Mouse (Mus musculus) myocyte (in vitro differentiated cells): Measurements from ENCODE around the gene Xrcc3. TPM values are rescaled to one million over a fixed set of nuclear protein-coding genes. Genes with fewer than 3 reads are reported as not detected.
A peak's percentile ranks its signal among the peaks of the same experiment; 100 is the strongest.

Source experiments
- H3K27me3 ChIP-seq: one replicate; pipeline ENCODE4 v1.6.1; 2011; ENCODE audit not compliant: control insufficient read depth, insufficient read depth, insufficient read length
- H3K36me3 ChIP-seq: one replicate; pipeline ENCODE4 v1.6.1; 2011; ENCODE audit not compliant: control insufficient read depth, insufficient read depth
- H3K4me2 ChIP-seq: one replicate; pipeline ENCODE4 v1.6.1; 2011; ENCODE audit warnings: low read depth, control low read depth
- H3K4me3 ChIP-seq: one replicate; pipeline ENCODE4 v1.5.1; 2011; ENCODE audit warnings: mild to moderate bottlenecking, control low read depth, moderate library complexity
- H3K79me2 ChIP-seq: one replicate; pipeline ENCODE4 v1.6.1; 2011; ENCODE audit not compliant: control insufficient read depth, insufficient read depth
- H3ac ChIP-seq: one replicate; pipeline ENCODE4 v1.6.1; 2011; ENCODE audit not compliant: control insufficient read depth, insufficient read length
- CEBPB ChIP-seq: IDR thresholded peaks from 2 replicates; pipeline ENCODE4 v1.6.1; 2011; ENCODE audit warnings: mild to moderate bottlenecking, moderate library complexity; ENCODE audit not compliant: poor library complexity, insufficient read depth, severe bottlenecking
- E2F4 ChIP-seq: IDR thresholded peaks from one replicate; pipeline ENCODE4 v1.6.1; 2011; ENCODE audit warnings: mild to moderate bottlenecking, control low read depth, moderate library complexity; ENCODE audit not compliant: insufficient read depth
- MAX ChIP-seq: IDR thresholded peaks from one replicate; pipeline ENCODE4 v1.6.1; 2011; ENCODE audit warnings: low read depth, mild to moderate bottlenecking, control low read depth
- MYOD1 ChIP-seq, 3 experiments: IDR thresholded peaks; one replicate each; pipeline ENCODE4 v1.6.1; 2011; ENCODE audit warnings: control low read depth in 2 of 3, low read depth in 2 of 3, mild to moderate bottlenecking in 2 of 3, moderate library complexity in 1 of 3; ENCODE audit not compliant: insufficient read length in 2 of 3, control insufficient read depth in 1 of 3
- MYOG ChIP-seq, 3 experiments: IDR thresholded peaks; one replicate each; pipeline ENCODE4 v1.6.1; 2011; ENCODE audit warnings: control low read depth in 2 of 3, low read depth in 2 of 3, mild to moderate bottlenecking in 2 of 3; ENCODE audit not compliant: insufficient read length in 2 of 3, control insufficient read depth in 1 of 3, insufficient read depth in 1 of 3
- POLR2A ChIP-seq: IDR thresholded peaks from one replicate; pipeline ENCODE4 v1.6.1; 2011; ENCODE audit warnings: low read depth, mild to moderate bottlenecking, control low read depth, moderate library complexity; ENCODE audit not compliant: insufficient read length
- POLR2AphosphoS2 ChIP-seq: IDR thresholded peaks from one replicate; pipeline ENCODE4 v1.6.1; 2011; ENCODE audit warnings: low read depth, control low read depth; ENCODE audit not compliant: insufficient read length
- REST ChIP-seq: IDR thresholded peaks from one replicate; pipeline ENCODE4 v1.6.1; 2011; ENCODE audit warnings: mild to moderate bottlenecking, control low read depth, moderate library complexity; ENCODE audit not compliant: insufficient read depth, insufficient read length
- SRF ChIP-seq: IDR thresholded peaks from one replicate; pipeline ENCODE4 v1.6.1; 2011; ENCODE audit warnings: low read depth; ENCODE audit not compliant: control insufficient read depth, insufficient read length
- TCF12 ChIP-seq: IDR thresholded peaks from one replicate; pipeline ENCODE4 v1.6.1; 2011; ENCODE audit warnings: mild to moderate bottlenecking, control low read depth; ENCODE audit not compliant: poor library complexity, insufficient read depth, severe bottlenecking
- TCF3 ChIP-seq: IDR thresholded peaks from one replicate; pipeline ENCODE4 v1.6.1; 2011; ENCODE audit warnings: low read depth, control low read depth; ENCODE audit not compliant: insufficient read length
- USF1 ChIP-seq: IDR thresholded peaks from one replicate; pipeline ENCODE4 v1.6.1; 2011; ENCODE audit warnings: low read depth, mild to moderate bottlenecking, control low read depth, moderate library complexity
- polyA plus RNA-seq: library from polyadenylated mRNA; unstranded; fragments of >200 nt; fragmentation: generic; extraction: Trizol; gene quantifications from one replicate; pipeline ENCODE4 v1.2.1, GENCODE M21; 2012; ENCODE audit warnings: missing spikeins

The Xrcc3 gene
- polyA plus RNA-seq, 1 experiment: 4.9 TPM

DNA sequence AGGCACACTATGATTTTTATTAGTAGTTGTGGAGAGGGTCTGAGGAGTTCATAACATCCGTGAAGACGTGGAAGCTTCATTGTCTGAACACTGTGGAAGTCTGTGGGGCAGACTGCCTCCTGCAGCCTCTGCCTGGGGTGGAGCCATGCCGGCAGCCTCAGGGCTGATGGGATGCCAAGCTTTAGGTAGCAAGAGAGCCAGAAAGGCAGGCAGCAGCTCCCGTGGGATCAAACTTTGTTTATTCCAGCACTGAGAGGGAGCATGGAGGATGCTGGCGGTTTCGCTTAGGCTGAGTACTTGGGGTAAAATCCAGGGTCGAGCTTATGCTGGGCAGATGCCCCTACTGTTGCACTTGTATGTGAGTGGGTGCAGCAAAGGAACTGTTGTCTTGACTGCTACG lies 16.4 kb downstream of the Xrcc3 start:
- Histone ChIP-seq H3K4me2 (no peak overlapping the region), H3K27me3 (no peaks in the 10 kb centered on the region), H3ac (no peak overlapping the region), H3K79me2 (no peaks in the 10 kb centered on the region), H3K36me3 (peaks cover 11% of the 10 kb centered on the region), H3K4me3 (no peak overlapping the region)
- TF ChIP-seq TCF12: no peak
- no peak for TF ChIP-seq CEBPB
- TF ChIP-seq USF1: no peak
- no peak for TF ChIP-seq E2F4
- no peak for TF ChIP-seq MAX

DNA sequence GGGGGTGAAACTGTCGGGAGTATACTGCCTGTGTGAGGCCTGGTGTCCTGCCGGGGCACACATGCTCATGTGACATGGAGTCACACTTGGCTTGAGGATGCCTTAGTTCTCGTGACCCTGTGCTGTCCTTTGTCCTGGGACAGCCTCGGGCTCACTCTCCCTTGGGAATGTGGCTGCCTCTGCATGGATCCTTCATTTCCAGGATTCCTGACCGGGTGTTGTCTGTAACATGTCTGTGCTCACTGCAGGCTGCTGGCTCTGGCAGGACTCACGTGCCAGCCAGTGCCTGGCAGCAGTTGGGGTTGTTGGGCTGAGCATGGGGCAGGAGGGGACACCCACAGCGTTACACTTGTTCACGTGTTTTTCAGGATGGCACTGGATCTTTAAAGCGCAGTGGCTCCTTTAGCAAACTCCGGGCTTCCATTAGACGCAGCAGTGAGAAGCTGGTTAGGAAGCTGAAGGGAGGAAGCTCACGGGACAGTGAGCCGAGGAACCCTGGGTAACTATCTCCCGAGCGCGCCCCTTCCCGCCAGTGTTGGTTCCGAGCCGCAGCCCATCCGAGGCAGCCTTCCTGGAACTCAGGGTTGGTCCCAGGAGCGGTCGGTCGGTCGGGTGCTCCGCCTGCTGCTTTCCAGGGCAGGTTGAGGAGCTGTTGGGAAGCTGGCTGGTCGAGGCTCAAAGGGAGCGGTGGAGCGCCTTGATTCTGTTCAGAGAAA lies 18.3 kb downstream of the Xrcc3 start:
- Histone ChIP-seq H3ac (no peak overlapping the region), H3K4me2 (no peak overlapping the region), H3K27me3 (no peaks in the 10 kb centered on the region), H3K36me3 (peaks cover 11% of the 10 kb centered on the region), H3K79me2 (no peaks in the 10 kb centered on the region), H3K4me3 (no peak overlapping the region)
- no peak for TF ChIP-seq MAX
- no peak for TF ChIP-seq TCF3
- peak; percentile 47 for TF ChIP-seq POLR2AphosphoS2

DNA sequence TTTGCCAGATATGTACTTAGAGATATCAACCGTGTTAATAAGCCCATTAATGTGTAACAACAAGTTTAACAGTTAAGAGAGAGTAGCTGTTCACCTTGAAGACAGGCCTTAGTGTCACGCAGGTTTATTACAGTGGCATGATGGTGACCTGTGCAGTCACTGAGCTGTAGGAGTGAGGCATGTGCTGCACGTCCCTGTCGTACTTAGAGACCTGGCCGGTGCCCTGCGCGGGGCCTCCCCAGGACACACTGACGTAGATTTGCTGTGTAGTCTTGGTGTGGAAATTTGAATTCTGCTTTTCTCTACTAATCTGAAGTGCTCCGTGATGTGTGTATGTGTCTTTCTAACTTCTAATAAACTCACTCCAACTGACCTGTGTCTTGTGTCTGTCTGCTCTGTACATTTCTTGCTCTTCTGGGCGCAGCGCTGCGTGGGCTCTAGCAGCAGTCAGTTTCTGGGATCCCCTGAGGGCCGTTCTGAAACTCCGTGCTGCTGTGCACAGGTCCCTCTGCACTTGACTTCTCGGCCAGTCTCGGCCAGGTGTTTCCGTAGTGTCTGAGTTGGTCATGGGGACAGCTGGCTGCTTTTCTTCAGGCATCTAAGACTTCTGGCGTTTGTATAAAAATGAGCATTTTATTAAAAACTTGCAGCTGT lies 19.0 kb downstream of the Xrcc3 start:
- Histone ChIP-seq H3K79me2 (no peaks in the 10 kb centered on the region), H3K27me3 (no peaks in the 10 kb centered on the region), H3ac (no peak overlapping the region), H3K4me2 (no peak overlapping the region), H3K36me3 (peaks cover 8% of the 10 kb centered on the region), H3K4me3 (no peak overlapping the region)
- no peak for TF ChIP-seq MYOG (IDR thresholded peaks at IDR 0.05; ENCODE audit: control insufficient read depth in 1 of 3, insufficient read depth in 1 of 3, insufficient read length in 2 of 3, low read depth in 2 of 3)
- no peak for TF ChIP-seq REST
- TF ChIP-seq TCF12: no peak
- no peak for TF ChIP-seq POLR2A
- no peak for TF ChIP-seq SRF
- no peak for TF ChIP-seq POLR2AphosphoS2
- TF ChIP-seq MYOD1 (IDR thresholded peaks at IDR 0.05; ENCODE audit: control insufficient read depth in 1 of 3, insufficient read length in 2 of 3, low read depth in 2 of 3): no peak
- no peak for TF ChIP-seq E2F4
- no peak for TF ChIP-seq TCF3
- TF ChIP-seq CEBPB: no peak
- no peak for TF ChIP-seq USF1
- no peak for TF ChIP-seq MAX

DNA sequence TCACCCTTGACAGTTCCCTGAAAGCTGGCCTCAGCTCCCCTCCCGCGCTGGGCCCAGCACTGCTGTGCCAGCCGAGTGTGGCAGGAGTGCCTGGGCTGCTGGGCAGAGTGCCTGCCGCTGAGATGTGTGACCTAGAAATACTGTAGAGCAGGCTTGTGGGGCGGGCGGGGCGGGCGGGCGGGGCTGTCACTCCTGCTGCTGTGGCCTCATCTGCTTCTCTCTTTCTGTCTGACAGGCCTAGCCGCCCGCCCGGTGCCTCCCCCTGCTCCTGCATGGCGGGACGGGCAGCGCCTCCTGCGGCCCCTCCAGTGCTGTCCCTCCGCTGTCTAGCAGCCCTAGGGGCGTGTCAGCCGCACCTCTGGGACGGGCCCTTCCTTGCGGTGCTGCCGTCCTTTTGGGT lies 19.6 kb downstream of the Xrcc3 start:
- H3ac ChIP-seq: no peak overlapping the region
- peaks cover 8% of the 10 kb centered on the region for H3K36me3 ChIP-seq
- no peaks in the 10 kb centered on the region for H3K79me2 ChIP-seq
- H3K4me2 ChIP-seq: no peak overlapping the region
- TF ChIP-seq E2F4: no peak
- TF ChIP-seq MYOG (IDR thresholded peaks at IDR 0.05; ENCODE audit: control insufficient read depth in 1 of 3, insufficient read depth in 1 of 3, insufficient read length in 2 of 3, low read depth in 2 of 3): no peak
- no peak for TF ChIP-seq TCF12
- peak; percentile 50 for TF ChIP-seq POLR2AphosphoS2
- TF ChIP-seq USF1: no peak
- TF ChIP-seq SRF: no peak
- no peak for TF ChIP-seq MYOD1 (IDR thresholded peaks at IDR 0.05; ENCODE audit: control insufficient read depth in 1 of 3, insufficient read length in 2 of 3, low read depth in 2 of 3)
- peak; percentile 12 for TF ChIP-seq POLR2A
- no peak for TF ChIP-seq MAX
- TF ChIP-seq REST: no peak
- no peak for TF ChIP-seq CEBPB
- TF ChIP-seq TCF3: no peak
- H3K27me3 ChIP-seq: no peaks in the 10 kb centered on the region
- no peak overlapping the region for H3K4me3 ChIP-seq

DNA sequence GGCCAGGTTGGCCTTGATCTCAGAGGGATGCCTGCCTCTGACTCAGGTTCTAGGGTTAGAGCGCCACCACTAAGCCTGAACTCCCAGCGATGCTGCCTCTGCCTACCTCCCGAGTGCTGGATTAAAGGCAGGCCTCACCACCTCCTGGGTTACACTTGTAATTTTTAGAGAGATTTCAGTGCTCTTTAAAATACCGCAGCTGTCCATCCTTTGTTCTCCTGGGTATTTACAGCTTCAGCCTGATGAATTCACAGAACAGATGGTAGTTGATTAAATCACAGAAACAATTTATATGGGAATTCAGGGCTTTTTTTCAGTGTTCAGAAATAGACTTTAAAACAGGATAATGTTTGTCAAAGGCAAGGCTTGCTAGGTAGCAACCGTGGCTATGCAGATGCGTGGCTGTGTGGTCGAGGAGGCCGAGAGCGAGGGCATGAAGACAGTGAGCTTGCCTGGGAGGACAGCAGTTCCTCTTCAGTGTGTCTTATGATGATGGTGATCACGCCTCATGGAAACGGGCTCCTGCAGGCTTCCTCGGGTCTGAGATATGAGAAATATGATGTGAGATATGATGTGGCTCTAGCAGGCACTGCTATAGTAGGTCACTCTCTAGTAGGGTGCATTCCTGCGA lies 22.1 kb downstream of the Xrcc3 start:
- TF ChIP-seq E2F4: no peak
- peak; percentile 21 for TF ChIP-seq POLR2AphosphoS2
- peak in 1 of 3 experiments; percentile 14 for TF ChIP-seq MYOD1 (IDR thresholded peaks at IDR 0.05; ENCODE audit: control insufficient read depth in 1 of 3, insufficient read length in 2 of 3, low read depth in 2 of 3)
- TF ChIP-seq POLR2A: peak; percentile 22
- TF ChIP-seq TCF12: no peak
- Histone ChIP-seq H3K79me2 (no peaks in the 10 kb centered on the region), H3K4me3 (no peak overlapping the region), H3K36me3 (peaks cover 24% of the 10 kb centered on the region), H3ac (no peak overlapping the region), H3K27me3 (no peaks in the 10 kb centered on the region), H3K4me2 (no peak overlapping the region)
